Mouse (Mus musculus) embryo, embryonic 11.5 days (tissue): Measurements from ENCODE around the gene Cct3.
"Not testable (repeated sequence)": the region's sequence is repeated elsewhere in the genome, so short reads cannot be mapped to it uniquely, and the experiment has no call there.

Experiments
- DNase-seq: peaks from one replicate; pipeline ENCODE4 v3.0.0-alpha.2; 2012; ENCODE audit warnings: low read depth, low spot score

Cct3 gene

GRCm38 (mm10) chr3:88361096-88361495, 64.2 kb downstream of the Cct3 start:
- no peak for DNase-seq

GRCm38 (mm10) chr3:88361612-88362313, 64.8 kb downstream of the Cct3 start:
- no peak for DNase-seq

GRCm38 (mm10) chr3:88363700-88364099, 66.8 kb downstream of the Cct3 start:
- no peak for DNase-seq

- DNase-seq = no peak
These were observed 67.4 kb downstream of the Cct3 start, which contains the start of gene Paqr6 for GRCm38 (mm10) chr3:88364337-88364736. TSS of gene Paqr6 (plus strand) at chr3:88364584.

- no peak for DNase-seq
These were observed 68.9 kb downstream of the Cct3 start for GRCm38 (mm10) chr3:88365705-88366361.

GRCm38 (mm10) chr3:88366830-88367428, 70.0 kb downstream of the Cct3 start:
- not testable (repeated sequence) for DNase-seq

- DNase-seq = not testable (repeated sequence)
These were observed 70.6 kb downstream of the Cct3 start for GRCm38 (mm10) chr3:88367517-88367916.

GRCm38 (mm10) chr3:88368511-88368910, 71.6 kb downstream of the Cct3 start:
- DNase-seq = not testable (repeated sequence)
